Mouse (Mus musculus) Patski (cell line): ENCODE data around the gene Abo. TPM values are rescaled to one million over a fixed set of nuclear protein-coding genes. Genes with fewer than 3 reads are reported as not detected.

Source experiments
- ATAC-seq: fragments of 100-300 bp; one replicate; pipeline ENCODE4 v1.8.0; 2021
- CTCF ChIA-PET: fragments of 350-600 bp; sonication (Branson Sonifier 250); formaldehyde crosslinking; loops from one replicate; lab custom pipeline; 2022; ENCODE audit warnings: inconsistent platforms; lab: Charles Lee
- POLR2A ChIA-PET: fragments of 350-600 bp; sonication (Branson Sonifier 250); formaldehyde crosslinking; loops from one replicate; lab custom pipeline; 2022; ENCODE audit warnings: antibody characterized with exemption, inconsistent platforms; lab: Charles Lee
- DNase-seq: peaks from one replicate; pipeline ENCODE4 v3.0.0-alpha.2; 2011; ENCODE audit warnings: low read depth, low spot score
- H3K27me3 ChIP-seq: fragments of 371-371 bp; one replicate; pipeline ENCODE4 v1.5.1; 2021
- CTCF ChIP-seq: fragments of 100-300 bp; IDR thresholded peaks from one replicate; pipeline ENCODE4 v1.5.1; 2021
- in situ Hi-C: fragments of 300-500 bp; cut with MboI; formaldehyde crosslinking; loops from 3 replicates; pipeline ENCODE4 v1.11.1; 2018; ENCODE audit warnings: low pct_unique_long_range_greater_than_20kb, mixed read lengths
- polyA plus RNA-seq: library from polyadenylated mRNA; unstranded; gene quantifications from one replicate; pipeline ENCODE4 v1.2.3, GENCODE M21; 2021

Abo gene
- polyA plus RNA-seq, result not detected

DNA sequence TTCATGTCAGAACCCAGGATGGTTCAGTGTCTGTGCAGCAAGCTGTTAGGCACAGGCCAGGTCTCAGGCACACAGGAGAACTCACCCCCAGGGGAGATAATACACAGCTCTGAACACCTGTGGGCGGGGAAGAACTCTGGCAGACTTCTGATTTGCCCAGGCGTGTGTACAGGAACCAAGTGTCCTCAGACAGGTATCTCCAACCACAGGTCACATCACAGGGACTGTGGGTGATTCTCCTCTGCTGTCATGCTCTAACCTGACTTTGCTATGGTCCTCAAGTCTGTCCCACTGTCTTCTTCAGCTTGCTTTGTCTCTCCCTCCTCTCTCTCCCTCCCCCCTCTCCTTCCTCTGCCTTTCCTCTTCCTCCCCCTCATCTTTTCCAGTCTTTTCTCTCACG, at the start of gene Abo:
TSS of gene Abo (minus strand) at position 101 of the 400 bp plus-strand sequence.
- in situ Hi-C loops, result no loop called here

GRCm38 (mm10) chr2:26914148-26914941, 49.6 kb upstream of the Abo start:
- H3K27me3 ChIP-seq, result no peaks in the 10 kb centered on the region
- ChIA-PET CTCF (no interaction called here), POLR2A (no interaction called here)
- in situ Hi-C loops, result loop anchor here (25.0 kb wide), 1 partner anchor 477 kb away; the partner anchor contains the start of gene Sec16a
- TF ChIP-seq CTCF, result no peak
- ATAC-seq, result no peak
- DNase-seq, result no peak

More for the DNA sequence above, at the start of gene Abo:
- CTCF ChIA-PET, result interaction anchor here (1.6 kb wide), 1 partner anchor 218 kb away, joined by 4 read pairs; no protein-coding TSS in a partner anchor
- H3K27me3 ChIP-seq, result peaks cover 79% of the 10 kb centered on the region
- no peak for DNase-seq
- POLR2A ChIA-PET, result no interaction called here
- no peak for ATAC-seq
- TF ChIP-seq CTCF, result no peak

DNA sequence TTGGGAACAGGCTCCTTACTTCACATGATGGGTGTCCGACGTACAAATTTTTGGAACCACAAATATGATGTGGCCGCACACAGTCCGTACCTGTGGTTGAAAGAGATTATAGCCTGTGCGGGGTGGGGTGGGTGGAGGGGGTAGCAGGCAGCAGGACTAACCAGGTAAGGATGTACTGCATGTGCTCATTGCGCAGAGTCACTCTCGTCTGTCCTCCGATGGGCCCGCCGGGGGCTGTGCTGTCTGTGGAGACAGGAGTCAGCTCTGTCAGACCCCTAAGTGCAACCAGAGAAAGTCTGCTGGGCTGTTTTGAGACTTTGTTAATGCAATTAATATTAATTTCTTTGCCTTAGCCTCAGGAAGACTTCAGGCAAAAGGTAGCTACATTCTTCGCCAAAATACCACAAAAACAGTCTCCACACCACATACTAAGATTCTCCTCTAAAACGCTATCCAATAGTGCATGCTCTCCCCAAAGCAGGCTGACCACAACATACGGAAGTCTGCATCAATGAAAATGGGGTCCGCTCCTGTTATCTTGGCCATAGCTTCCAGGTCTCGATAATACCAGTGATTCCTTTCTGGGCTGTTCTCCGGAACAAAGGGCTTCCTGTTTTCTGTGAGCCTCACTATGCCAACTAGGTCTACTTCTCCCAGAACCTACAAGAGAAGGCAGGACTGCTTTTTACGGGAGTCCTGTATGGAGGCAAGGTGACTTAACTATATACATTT, 48.8 kb upstream of the Abo start:
- ChIA-PET POLR2A (interaction anchor here (0.6 kb wide), 1 partner anchor 150 kb away, joined by 3 read pairs; no protein-coding TSS in a partner anchor), CTCF (interaction anchor here (1.1 to 2.0 kb wide), 2 partner anchors 17 to 267 kb away, joined by 3 to 7 read pairs; no protein-coding TSS in a partner anchor)
- no peaks in the 10 kb centered on the region for H3K27me3 ChIP-seq
- TF ChIP-seq CTCF, result no peak
- ATAC-seq, result no peak
- in situ Hi-C loops, result loop anchor here (25.0 kb wide), 1 partner anchor 476 kb away; the partner anchor contains the start of gene Sec16a
- no peak for DNase-seq

DNA sequence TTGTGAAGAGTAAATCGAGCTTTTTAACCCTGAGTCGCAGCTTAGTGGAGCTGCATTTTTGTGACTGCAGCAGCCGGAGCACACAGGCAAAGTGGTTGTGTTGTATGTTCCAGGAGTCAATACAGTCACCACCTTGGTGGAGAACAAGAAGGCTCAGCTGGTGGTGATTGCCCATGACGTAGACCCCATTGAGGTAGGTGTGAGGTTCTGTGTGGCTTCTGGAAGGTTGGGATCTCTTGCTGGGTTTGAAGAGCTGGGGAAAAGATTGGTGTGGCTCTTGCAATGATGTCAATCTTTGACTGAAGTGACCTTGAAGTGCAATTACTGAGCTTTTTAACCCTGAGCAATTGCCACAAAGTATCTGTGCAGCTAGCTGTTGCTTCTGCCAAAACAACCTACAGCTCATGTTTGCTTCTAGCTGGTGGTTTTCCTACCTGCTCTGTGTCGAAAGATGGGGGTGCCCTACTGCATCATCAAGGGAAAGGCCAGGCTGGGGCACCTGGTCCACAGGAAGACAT, 47.5 kb upstream of the Abo start:
- ATAC-seq (no peak), DNase-seq (no peak)
- POLR2A ChIA-PET, result interaction anchor here (1.0 to 2.0 kb wide), 2 partner anchors 9 to 10 kb away, joined by 3 to 10 read pairs; partner anchors contain the start of gene Surf6
- CTCF ChIA-PET, result interaction anchor here (1.1 to 2.0 kb wide), 3 partner anchors 10 to 105 kb away, joined by 3 to 7 read pairs (median 4); no protein-coding TSS in a partner anchor
- in situ Hi-C loops, result loop anchor here (25.0 kb wide), 1 partner anchor 475 kb away; the partner anchor contains the start of gene Sec16a
- no peaks in the 10 kb centered on the region for H3K27me3 ChIP-seq
- TF ChIP-seq CTCF, result no peak

DNA sequence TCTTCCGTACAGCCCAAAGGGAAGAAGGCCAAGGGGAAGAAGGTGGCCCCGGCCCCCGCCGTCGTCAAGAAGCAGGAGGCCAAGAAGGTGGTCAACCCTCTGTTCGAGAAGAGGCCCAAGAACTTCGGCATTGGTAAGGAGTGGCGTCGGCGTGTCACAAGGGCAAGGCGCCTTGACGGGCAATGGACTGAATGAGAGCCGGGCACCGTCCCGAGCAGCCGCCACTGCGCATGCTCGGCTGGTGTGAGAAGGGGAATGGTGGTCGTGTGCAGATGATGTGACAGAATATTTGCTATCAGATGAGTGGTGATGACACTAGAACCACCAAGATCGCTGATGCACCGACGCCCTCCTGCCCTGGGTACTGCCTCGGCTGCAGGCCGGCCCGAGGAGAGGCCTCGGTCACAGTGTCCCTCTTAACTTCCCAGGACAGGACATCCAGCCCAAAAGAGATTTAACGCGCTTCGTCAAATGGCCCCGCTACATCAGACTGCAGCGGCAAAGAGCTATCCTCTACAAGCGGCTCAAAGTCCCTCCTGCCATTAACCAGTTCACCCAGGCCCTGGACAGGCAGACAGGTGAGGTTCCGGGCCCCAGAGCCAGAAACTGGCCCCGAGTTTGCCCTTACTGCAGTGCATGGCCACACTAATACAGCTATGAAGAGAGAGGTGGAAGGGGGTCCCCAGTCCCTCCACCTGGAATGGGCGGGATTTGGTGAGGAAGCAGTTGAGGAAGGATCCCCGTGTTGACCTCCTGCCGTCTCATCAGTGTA, 46.4 kb upstream of the Abo start:
- no peaks in the 10 kb centered on the region for H3K27me3 ChIP-seq
- CTCF ChIA-PET, result interaction anchor here (1.1 to 2.0 kb wide), 2 partner anchors 11 to 19 kb away, joined by 3 to 7 read pairs; no protein-coding TSS in a partner anchor
- POLR2A ChIA-PET, result interaction anchor here (1.0 to 2.0 kb wide), 2 partner anchors 8 to 11 kb away, joined by 3 to 10 read pairs; partner anchors contain the start of gene Surf6
- no peak for DNase-seq
- no peak for TF ChIP-seq CTCF
- peak; percentile 27 for ATAC-seq
- in situ Hi-C loops, result loop anchor here (25.0 kb wide), 1 partner anchor 474 kb away; the partner anchor contains the start of gene Sec16a

GRCm38 (mm10) chr2:26910124-26910993, 45.6 kb upstream of the Abo start, which contains the start of the genes Med22 and Rpl7a:
Med22 (minus strand) TSS chr2:26910677.
Rpl7a (plus strand) TSS chr2:26910764.
- no peak for TF ChIP-seq CTCF
- no peaks in the 10 kb centered on the region for H3K27me3 ChIP-seq
- in situ Hi-C loops, result loop anchor here (25.0 kb wide), 1 partner anchor 473 kb away; the partner anchor contains the start of gene Sec16a
- POLR2A ChIA-PET, result no interaction called here
- peak; percentile 79 for ATAC-seq
- CTCF ChIA-PET, result no interaction called here
- DNase-seq, result peak; percentile 92

- ATAC-seq, result no peak
- H3K27me3 ChIP-seq, result no peaks in the 10 kb centered on the region
- CTCF ChIA-PET, result no interaction called here
- in situ Hi-C loops, result loop anchor here (25.0 kb wide), 1 partner anchor 472 kb away; the partner anchor contains the start of gene Sec16a
- DNase-seq, result no peak
- TF ChIP-seq CTCF, result no peak
- POLR2A ChIA-PET, result interaction anchor here (1.1 kb wide), 1 partner anchor 131 kb away, joined by 5 read pairs; no protein-coding TSS in a partner anchor
These were observed 44.6 kb upstream of the Abo start for GRCm38 (mm10) chr2:26909387-26909784.

GRCm38 (mm10) chr2:26908710-26909386, 44.1 kb upstream of the Abo start:
- ChIA-PET POLR2A (interaction anchor here (1.1 kb wide), 1 partner anchor 131 kb away, joined by 5 read pairs; no protein-coding TSS in a partner anchor), CTCF (interaction anchor here (2.3 to 4.0 kb wide), 2 partner anchors 262 to 328 kb away, joined by 5 to 22 read pairs; no protein-coding TSS in a partner anchor)
- no peak for TF ChIP-seq CTCF
- ATAC-seq (no peak), DNase-seq (no peak)
- in situ Hi-C loops, result loop anchor here (25.0 kb wide), 1 partner anchor 472 kb away; the partner anchor contains the start of gene Sec16a
- no peaks in the 10 kb centered on the region for H3K27me3 ChIP-seq
